Mouse (Mus musculus) embryonic facial prominence, embryonic 10.5 days (tissue): Measurements from ENCODE around the gene Aoc2. TPM values are rescaled to one million over a fixed set of nuclear protein-coding genes. Genes with fewer than 3 reads are reported as not detected.

ENCODE experiments used
- DNase-seq: peaks from one replicate; pipeline ENCODE4 v3.0.0-alpha.2; 2017; ENCODE audit warnings: low spot score
- H3K27ac ChIP-seq: fragments of 300-500 bp; sonication (generic); replicated peaks from 2 replicates; pipeline ENCODE4 v1.5.1; 2016; ENCODE audit warnings: mild to moderate bottlenecking
- H3K27me3 ChIP-seq: fragments of 300-500 bp; sonication (generic); replicated peaks from 2 replicates; pipeline ENCODE4 v1.6.1; 2016; ENCODE audit warnings: low read depth, mild to moderate bottlenecking; ENCODE audit not compliant: poor library complexity, severe bottlenecking
- H3K36me3 ChIP-seq: fragments of 300-500 bp; sonication (generic); replicated peaks from 2 replicates; pipeline ENCODE4 v1.6.1; 2016; ENCODE audit warnings: mild to moderate bottlenecking, moderate library complexity
- H3K4me1 ChIP-seq: fragments of 300-500 bp; sonication (generic); 2 replicates; pipeline ENCODE4 v1.6.1; 2016
- H3K4me3 ChIP-seq: fragments of 300-500 bp; sonication (generic); 2 replicates; pipeline ENCODE4 v1.5.1; 2016; ENCODE audit warnings: mild to moderate bottlenecking, moderate library complexity
- H3K9me3 ChIP-seq: fragments of 300-500 bp; sonication (generic); 2 replicates; pipeline ENCODE4 v1.6.1; 2016; ENCODE audit warnings: mild to moderate bottlenecking
- WGBS: fragments of 180-500 bp; shearing (Covaris S2); methylation state at CpG from one replicate; pipeline ENCODE4 v1.1.7; 2016; 5-methylcytosine and 5-hydroxymethylcytosine counted together
- polyA plus RNA-seq: library from polyadenylated mRNA; unstranded; fragments of >200 nt; fragmentation: Nextera tagmentation; extraction: Ambion mirVana; gene quantifications from 2 replicates; pipeline ENCODE4 v1.2.1, GENCODE M21; 2016

Aoc2 gene
- polyA plus RNA-seq = 2.6 and 3.4 TPM in 2 replicates

DNA sequence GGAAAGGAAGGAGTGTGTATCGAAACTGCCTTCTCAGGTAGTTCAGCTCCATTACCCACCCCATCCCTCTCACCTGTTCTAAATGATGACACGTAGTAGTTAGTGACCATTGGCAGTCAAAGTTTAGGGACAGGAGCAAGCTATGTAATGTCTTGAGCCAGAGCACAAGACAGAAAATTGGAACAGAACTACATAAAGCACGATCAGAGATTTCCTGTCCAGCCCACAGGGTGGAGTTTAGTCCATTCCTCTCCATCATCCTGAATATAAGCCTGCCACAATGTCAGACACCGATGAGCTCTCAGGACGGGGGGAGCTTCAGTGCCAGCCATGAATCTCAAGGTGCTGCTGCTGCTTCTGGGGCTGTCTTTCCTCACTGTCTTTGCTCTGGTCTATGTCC, at the start of gene Aoc2:
TSS of gene Aoc2 (plus strand) at position 301 of the 400 bp plus-strand sequence.
- H3K4me1 ChIP-seq = no peaks in the 10 kb centered on the region
- H3K27ac ChIP-seq = no peak within 1 kb of the TSS
- H3K36me3 ChIP-seq = peaks cover 79% of the 10 kb centered on the region
- DNase-seq = no peak
- no peak within 1 kb of the TSS for H3K4me3 ChIP-seq
- no peaks in the 10 kb centered on the region for H3K27me3 ChIP-seq
- no peaks in the 10 kb centered on the region for H3K9me3 ChIP-seq
- 96% methylated on average over 5 of the region's 5 CpGs for WGBS

DNA sequence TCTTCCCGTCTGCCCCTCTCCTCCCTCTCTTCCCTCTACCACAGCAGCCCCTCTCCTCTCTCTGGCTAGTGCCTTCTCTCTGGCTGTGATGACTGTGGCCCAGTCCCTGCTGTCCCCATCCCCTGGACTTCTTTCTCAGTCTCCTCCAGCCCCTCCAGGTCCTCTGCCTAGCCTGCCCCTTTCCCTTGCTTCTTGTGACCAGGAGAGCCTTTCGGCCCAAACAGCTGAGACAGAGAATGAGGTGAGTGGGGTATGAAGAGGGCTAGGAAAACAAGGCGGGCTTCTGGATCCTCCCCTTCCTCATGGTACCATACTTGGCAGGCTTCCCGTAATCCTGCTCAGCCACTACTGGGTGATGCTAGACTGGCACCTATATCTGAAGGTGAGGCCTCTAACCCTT, 49.6 kb upstream of the Aoc2 start:
- Histone ChIP-seq H3K27me3 (peaks cover 27% of the 10 kb centered on the region), H3K36me3 (peaks cover 18% of the 10 kb centered on the region), H3K4me1 (peaks cover 39% of the 10 kb centered on the region), H3K27ac (no peak overlapping the region), H3K9me3 (no peaks in the 10 kb centered on the region), H3K4me3 (no peak overlapping the region)
- WGBS = 81% methylated on average over 4 of the region's 4 CpGs
- DNase-seq = no peak

DNA sequence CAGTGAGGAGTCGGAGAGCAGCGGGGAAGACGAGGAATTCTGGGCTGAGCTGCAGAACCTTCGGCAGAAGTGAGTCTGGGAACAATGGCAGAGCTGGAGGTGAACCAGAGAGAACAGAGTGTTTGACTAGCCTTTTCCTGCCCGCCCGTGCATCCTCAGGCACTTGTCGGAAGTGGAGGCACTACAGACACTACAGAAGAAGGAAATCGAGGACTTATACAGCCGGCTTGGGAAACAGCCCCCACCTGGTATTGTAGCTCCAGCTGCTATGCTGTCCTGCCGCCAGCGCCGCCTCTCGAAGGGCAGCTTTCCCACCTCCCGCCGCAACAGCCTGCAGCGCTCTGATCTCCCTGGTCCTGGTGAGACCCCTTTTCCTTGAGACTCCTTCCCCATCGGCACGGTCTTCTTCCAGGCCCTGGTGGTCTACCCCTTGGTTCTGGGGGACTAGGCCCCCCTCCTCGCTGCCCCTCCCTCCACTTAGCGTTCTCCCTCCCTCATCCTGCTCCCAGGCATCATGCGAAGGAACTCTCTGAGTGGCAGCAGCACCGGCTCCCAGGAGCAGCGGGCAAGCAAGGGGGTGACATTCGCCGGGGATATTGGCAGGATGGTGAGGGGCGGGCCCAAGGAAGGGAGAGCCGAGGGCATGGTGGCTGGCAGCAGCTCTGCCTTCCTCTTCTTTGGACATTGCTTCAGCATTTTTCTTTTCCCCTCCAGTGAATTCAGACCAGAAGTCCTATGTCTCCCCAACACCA, 48.4 kb upstream of the Aoc2 start:
- Histone ChIP-seq H3K9me3 (no peaks in the 10 kb centered on the region), H3K27ac (no peak overlapping the region; the same call in 1 of the 2 replicates), H3K4me1 (peaks cover 39% of the 10 kb centered on the region), H3K4me3 (peak overlapping the region; percentile 89), H3K36me3 (peaks cover 18% of the 10 kb centered on the region), H3K27me3 (peaks cover 39% of the 10 kb centered on the region)
- no peak for DNase-seq
- 28% methylated on average over 27 of the region's 27 CpGs for WGBS

DNA sequence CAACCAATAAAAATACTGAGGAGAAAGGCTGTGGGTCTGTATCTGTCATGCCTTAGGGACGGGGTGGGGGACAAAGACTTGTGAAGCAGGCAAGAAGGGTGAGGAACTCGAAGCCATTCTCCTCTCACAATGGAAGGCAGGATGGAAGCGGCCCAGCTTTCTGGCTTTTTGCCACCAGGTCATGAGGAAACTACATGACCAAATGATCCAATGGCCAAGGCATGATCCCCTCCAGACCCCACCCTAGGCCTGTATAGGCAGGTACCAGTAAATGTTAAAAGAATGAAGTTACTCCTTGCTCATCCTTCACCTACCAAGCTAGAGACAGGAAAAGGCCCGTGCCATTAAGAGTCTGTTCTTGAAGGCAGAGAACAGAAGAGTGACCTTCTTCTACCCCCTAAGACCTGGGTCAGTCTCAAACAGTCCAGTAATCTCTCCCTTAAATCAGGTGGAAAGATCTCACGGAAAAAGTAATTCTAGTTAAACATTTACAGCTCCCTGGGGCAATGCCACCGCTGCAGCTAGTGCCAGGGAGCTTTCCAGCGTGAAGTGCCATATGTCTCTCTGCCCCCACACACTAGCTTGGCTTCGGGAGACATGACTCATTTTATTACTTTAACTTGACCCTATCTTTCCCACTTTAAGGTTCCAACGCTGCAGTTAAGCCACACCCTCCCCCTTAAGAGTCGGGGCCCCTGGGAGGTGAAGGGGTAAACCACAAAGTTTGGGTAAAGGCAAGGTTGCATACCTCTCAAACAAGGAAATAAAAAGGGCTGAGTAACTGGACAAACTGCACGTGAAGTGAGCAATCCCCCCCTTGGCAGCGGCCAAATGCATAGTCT, 47.3 kb upstream of the Aoc2 start:
- Histone ChIP-seq H3K9me3 (no peaks in the 10 kb centered on the region), H3K27ac (peak overlapping the region; percentile 87), H3K4me1 (peaks cover 39% of the 10 kb centered on the region), H3K36me3 (peaks cover 18% of the 10 kb centered on the region), H3K27me3 (peaks cover 40% of the 10 kb centered on the region), H3K4me3 (peak overlapping the region; percentile 89)
- WGBS = 80% methylated on average over 12 of the region's 12 CpGs
- no peak for DNase-seq

DNA sequence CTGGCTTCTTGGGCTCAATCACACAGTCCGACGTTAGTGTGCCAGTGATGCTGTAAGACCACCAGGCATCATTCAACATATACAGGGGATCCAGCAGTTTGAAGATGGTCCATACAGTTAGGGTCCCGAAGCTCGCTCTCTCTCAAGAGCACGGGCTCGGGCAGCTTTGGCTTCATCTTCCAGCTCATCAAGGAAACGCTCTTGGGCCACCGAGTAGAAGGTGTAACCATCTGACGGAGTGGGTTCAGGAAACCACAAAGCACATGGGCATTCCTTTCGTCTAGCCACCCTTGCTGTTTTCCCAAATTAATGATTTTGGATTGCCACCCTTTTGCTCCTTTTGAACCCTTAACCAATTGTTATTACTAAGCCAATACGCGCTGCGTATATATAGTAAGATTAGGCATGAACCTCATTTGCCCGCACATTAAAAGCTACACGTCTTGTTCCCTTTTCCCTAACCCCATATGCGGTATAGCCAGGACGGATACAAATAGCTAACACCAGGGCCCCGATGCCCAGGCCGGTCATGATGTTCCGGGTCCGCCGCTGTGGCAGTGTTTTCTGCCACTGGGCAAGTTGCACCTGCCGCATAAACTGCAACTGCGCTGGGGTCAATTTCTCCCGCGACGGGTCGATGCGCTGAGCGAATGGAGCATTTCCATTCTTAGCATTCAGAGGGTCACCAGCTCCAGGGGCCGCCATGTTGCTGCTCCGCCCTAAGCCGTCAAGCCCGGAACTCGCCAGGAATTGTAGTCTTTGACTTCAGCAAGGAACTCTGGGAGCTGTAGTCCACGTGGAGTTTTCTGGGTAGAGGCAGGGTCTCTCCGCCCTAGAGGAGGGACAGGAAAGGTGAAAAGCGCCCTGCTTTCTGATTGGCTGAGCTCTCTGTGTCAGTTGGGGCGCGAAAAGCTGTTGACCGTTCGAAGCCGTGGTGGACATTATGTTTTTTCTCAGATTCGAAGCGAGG, 46.4 kb upstream of the Aoc2 start, which contains the start of the genes Cntd1 and Coa3:
TSS of gene Cntd1 (plus strand) at position 790 of the 970 bp plus-strand sequence.
TSS of gene Coa3 (minus strand) at position 892 of the 970 bp plus-strand sequence.
- H3K4me3 ChIP-seq = peak within 1 kb of the TSS; percentile 89
- peak within 1 kb of the TSS; percentile 87 for H3K27ac ChIP-seq
- peaks cover 45% of the 10 kb centered on the region for H3K4me1 ChIP-seq
- 11% methylated on average over 45 of the region's 45 CpGs for WGBS
- peaks cover 40% of the 10 kb centered on the region for H3K27me3 ChIP-seq
- H3K9me3 ChIP-seq = no peaks in the 10 kb centered on the region
- peak; percentile 90 for DNase-seq
- peaks cover 18% of the 10 kb centered on the region for H3K36me3 ChIP-seq

DNA sequence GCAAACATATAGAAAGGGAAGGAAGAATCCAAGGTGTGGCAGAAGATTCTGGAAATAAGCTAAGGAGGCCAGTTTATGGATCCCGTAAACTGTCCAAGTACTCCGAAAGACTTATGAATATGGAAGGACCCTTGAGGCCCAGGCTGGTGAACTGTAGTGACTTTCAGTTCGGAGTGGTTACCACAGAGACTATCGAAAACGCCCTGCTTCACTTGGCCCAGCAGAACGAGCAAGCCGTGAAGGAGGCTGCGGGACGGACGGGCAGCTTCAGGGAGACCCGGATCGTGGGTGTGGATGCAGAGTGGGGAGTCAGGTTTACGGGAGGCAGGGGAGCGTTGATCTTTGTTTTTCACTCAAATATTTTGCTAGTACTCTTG, 45.7 kb upstream of the Aoc2 start:
- Histone ChIP-seq H3K27ac (peak overlapping the region; percentile 87; the same call in 1 of the 2 replicates), H3K4me1 (peaks cover 45% of the 10 kb centered on the region)

DNA sequence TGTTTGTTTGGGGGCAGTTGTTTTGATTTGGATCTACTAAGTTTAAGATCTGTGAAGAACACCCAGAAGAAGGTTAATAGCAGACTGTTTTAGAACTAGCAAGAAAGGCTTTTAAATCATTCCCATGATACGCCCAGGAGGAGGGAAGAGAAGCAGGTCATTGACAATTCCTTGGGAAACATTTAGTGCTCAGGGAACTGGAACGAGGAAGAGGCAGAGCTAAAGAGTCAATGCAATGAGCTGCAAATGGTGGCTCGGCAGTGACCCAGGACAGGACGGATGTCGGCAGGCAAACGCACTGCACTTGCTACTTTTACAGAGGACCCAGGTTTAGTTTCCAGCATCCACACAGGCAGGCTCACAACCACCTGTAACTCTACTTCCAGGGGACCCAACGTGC, 44.0 kb upstream of the Aoc2 start:
- peaks cover 27% of the 10 kb centered on the region for H3K36me3 ChIP-seq
- H3K4me3 ChIP-seq = no peak overlapping the region
- no peak for DNase-seq
- WGBS = 56% methylated on average over 7 of the region's 7 CpGs
- H3K27me3 ChIP-seq = peaks cover 44% of the 10 kb centered on the region
- peaks cover 37% of the 10 kb centered on the region for H3K4me1 ChIP-seq
- no peak overlapping the region for H3K27ac ChIP-seq
- no peaks in the 10 kb centered on the region for H3K9me3 ChIP-seq

More for the DNA sequence above, 45.7 kb upstream of the Aoc2 start:
- DNase-seq = no peak
- peak overlapping the region; percentile 89 for H3K4me3 ChIP-seq
- 66% methylated on average over 14 of the region's 14 CpGs for WGBS
- peaks cover 40% of the 10 kb centered on the region for H3K27me3 ChIP-seq
- no peaks in the 10 kb centered on the region for H3K9me3 ChIP-seq
- peaks cover 18% of the 10 kb centered on the region for H3K36me3 ChIP-seq

DNA sequence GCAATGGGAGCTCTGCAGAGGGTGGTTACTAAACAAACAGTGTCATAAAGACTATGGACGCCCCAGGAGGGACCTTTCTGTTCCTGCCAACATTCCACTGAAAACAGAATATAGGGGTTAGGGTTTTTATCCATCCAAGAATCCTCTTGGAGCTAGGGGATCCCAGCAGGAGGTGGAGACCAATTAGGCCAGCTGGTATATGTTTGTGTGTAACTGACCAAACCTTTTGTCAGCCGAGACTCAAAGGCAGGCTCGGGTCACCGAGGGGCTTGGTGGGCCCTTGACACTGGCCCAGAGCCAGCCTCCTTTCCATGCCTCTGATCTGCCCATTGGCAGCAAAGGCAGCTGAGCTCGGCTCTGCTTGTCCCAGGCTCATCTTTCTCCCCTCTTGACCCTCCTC, 42.0 kb upstream of the Aoc2 start:
- peaks cover 27% of the 10 kb centered on the region for H3K36me3 ChIP-seq
- no peak overlapping the region for H3K27ac ChIP-seq
- 32% methylated on average over 5 of the region's 5 CpGs for WGBS
- DNase-seq = no peak
- no peaks in the 10 kb centered on the region for H3K9me3 ChIP-seq
- H3K4me1 ChIP-seq = peaks cover 16% of the 10 kb centered on the region
- H3K27me3 ChIP-seq = peaks cover 26% of the 10 kb centered on the region
- no peak overlapping the region for H3K4me3 ChIP-seq

DNA sequence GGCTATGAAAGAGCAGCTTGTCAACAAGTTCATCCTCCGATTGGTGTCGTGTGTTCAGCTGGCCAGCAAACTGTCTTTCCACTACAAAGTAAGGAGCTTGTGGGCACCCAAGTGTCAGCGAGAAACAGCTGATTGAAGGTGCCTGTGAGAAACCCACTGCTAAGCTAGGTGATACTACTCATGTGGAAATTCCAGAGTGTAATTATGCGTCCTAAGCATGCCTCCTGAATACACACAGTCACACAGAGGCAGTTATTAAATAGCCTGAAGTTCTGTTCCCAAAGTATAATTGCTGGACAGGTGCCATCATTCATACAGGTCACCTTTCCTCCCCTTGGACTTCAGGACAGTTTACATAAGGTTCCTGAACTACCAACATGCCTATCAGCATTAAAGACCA, 41.1 kb upstream of the Aoc2 start:
- Histone ChIP-seq H3K27ac (no peak overlapping the region), H3K36me3 (peaks cover 34% of the 10 kb centered on the region), H3K9me3 (no peaks in the 10 kb centered on the region), H3K4me3 (no peak overlapping the region), H3K27me3 (peaks cover 26% of the 10 kb centered on the region), H3K4me1 (peaks cover 11% of the 10 kb centered on the region)
- WGBS = 68% methylated on average over 4 of the region's 4 CpGs
- no peak for DNase-seq

DNA sequence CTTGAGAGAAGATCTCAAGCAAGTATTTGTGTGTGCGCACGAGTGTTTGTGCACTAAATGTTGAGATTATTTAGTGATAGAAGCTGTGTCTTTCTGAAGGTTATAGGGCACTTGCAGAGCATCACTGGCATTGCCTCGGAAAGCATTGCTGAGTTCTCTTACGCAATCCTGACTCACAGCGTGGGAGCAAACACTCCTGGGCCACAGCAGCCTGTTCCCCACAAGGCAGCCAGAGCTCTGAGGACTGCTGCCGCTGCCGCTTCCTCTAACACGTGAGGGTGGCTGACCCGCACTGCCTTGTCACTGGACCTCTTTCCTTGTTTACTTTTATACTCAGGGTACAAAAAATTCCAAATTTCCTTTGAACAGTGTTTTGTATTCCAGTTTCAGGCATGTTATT, 37.6 kb upstream of the Aoc2 start:
- Histone ChIP-seq H3K36me3 (peaks cover 69% of the 10 kb centered on the region), H3K4me1 (peaks cover 6% of the 10 kb centered on the region), H3K4me3 (no peak overlapping the region), H3K27ac (no peak overlapping the region), H3K9me3 (no peaks in the 10 kb centered on the region), H3K27me3 (0 out of 2 replicates have a peak, but pooled peaks cover 4% of the 10 kb centered on the region)
- no peak for DNase-seq
- WGBS = 84% methylated on average over 9 of the region's 9 CpGs

DNA sequence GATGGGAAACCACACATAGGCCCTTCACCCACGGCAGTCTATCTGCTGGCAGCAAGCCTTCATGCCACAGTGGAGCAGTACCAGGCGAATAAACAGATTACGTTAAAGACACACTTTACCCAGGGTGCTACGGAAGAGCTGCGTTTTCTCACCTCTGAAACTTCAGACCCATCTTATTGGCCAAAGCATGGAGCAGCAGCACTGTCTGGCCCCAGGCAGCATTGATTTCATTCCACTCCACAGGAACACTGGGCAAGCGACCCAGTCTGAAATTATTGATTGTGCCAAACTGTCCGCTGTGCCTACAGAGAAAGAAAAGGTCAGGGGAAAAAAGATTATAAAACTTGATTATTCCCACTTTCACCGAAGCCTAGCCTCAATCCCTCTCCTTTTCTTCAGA, 33.6 kb upstream of the Aoc2 start:
- H3K4me1 ChIP-seq = no peaks in the 10 kb centered on the region
- DNase-seq = no peak
- no peaks in the 10 kb centered on the region for H3K27me3 ChIP-seq
- H3K36me3 ChIP-seq = peaks cover 96% of the 10 kb centered on the region
- no peak overlapping the region for H3K27ac ChIP-seq
- no peaks in the 10 kb centered on the region for H3K9me3 ChIP-seq
- H3K4me3 ChIP-seq = no peak overlapping the region
- WGBS = 96% methylated on average over 8 of the region's 8 CpGs

DNA sequence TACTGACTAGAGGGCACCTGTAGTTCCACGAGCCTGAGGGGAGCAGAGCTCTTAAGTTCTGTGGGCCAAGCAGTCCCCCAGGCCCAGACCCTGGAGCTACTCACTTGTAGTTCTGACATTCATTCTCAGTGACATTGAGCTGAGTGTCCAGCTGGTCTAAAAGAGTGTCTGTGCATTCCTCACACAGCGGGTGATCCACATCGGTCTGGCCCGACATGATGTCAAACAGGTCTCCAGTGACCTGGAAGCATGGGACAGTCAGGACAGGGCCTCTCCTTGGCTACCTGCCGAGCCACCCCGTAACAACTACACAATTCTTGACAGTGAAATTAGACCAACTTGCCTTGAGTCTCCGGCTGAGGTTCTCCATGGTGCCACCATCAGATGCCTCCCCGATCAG, 29.7 kb upstream of the Aoc2 start:
- no peak for DNase-seq

More for the DNA sequence above, 29.7 kb upstream of the Aoc2 start:
- no peak overlapping the region for H3K27ac ChIP-seq
- H3K27me3 ChIP-seq = no peaks in the 10 kb centered on the region
- H3K4me3 ChIP-seq = no peak overlapping the region
- no peaks in the 10 kb centered on the region for H3K9me3 ChIP-seq
- WGBS = 90% methylated on average over 8 of the region's 8 CpGs
- peaks cover 1% of the 10 kb centered on the region; the same call in 1 of the 2 replicates for H3K4me1 ChIP-seq
- H3K36me3 ChIP-seq = peaks cover 97% of the 10 kb centered on the region
